Mouse (Mus musculus) C2C12 (cell line): ENCODE results near the gene Trim8.

Source experiments
- CTCF ChIP-seq: IDR thresholded peaks from one replicate; pipeline ENCODE4 v1.5.1; 2011; ENCODE audit not compliant: control insufficient read depth, insufficient read depth, insufficient read length
- MAX ChIP-seq: IDR thresholded peaks from one replicate; pipeline ENCODE4 v1.6.1; 2011; ENCODE audit warnings: mild to moderate bottlenecking, control low read depth
- USF1 ChIP-seq: IDR thresholded peaks from one replicate; pipeline ENCODE4 v1.6.1; 2011; ENCODE audit warnings: low read depth, mild to moderate bottlenecking, control low read depth, moderate library complexity

GRCm38 (mm10) chr19:46558631-46559030 is 57.1 kb downstream of the Trim8 start:
- TF ChIP-seq CTCF (no peak), USF1 (no peak), MAX (no peak)
